Mouse (Mus musculus) myocyte (in vitro differentiated cells): Measurements from ENCODE around the gene Galr3.

Experiments used
- CEBPB ChIP-seq: IDR thresholded peaks from 2 replicates; pipeline ENCODE4 v1.6.1; 2011; ENCODE audit warnings: mild to moderate bottlenecking, moderate library complexity; ENCODE audit not compliant: poor library complexity, insufficient read depth, severe bottlenecking
- E2F4 ChIP-seq: IDR thresholded peaks from one replicate; pipeline ENCODE4 v1.6.1; 2011; ENCODE audit warnings: mild to moderate bottlenecking, control low read depth, moderate library complexity; ENCODE audit not compliant: insufficient read depth
- MAX ChIP-seq: IDR thresholded peaks from one replicate; pipeline ENCODE4 v1.6.1; 2011; ENCODE audit warnings: low read depth, mild to moderate bottlenecking, control low read depth
- MYOD1 ChIP-seq, 3 experiments: IDR thresholded peaks; one replicate each; pipeline ENCODE4 v1.6.1; 2011; ENCODE audit warnings: control low read depth in 2 of 3, low read depth in 2 of 3, mild to moderate bottlenecking in 2 of 3, moderate library complexity in 1 of 3; ENCODE audit not compliant: insufficient read length in 2 of 3, control insufficient read depth in 1 of 3
- MYOG ChIP-seq, 3 experiments: IDR thresholded peaks; one replicate each; pipeline ENCODE4 v1.6.1; 2011; ENCODE audit warnings: control low read depth in 2 of 3, low read depth in 2 of 3, mild to moderate bottlenecking in 2 of 3; ENCODE audit not compliant: insufficient read length in 2 of 3, control insufficient read depth in 1 of 3, insufficient read depth in 1 of 3
- POLR2A ChIP-seq: IDR thresholded peaks from one replicate; pipeline ENCODE4 v1.6.1; 2011; ENCODE audit warnings: low read depth, mild to moderate bottlenecking, control low read depth, moderate library complexity; ENCODE audit not compliant: insufficient read length
- POLR2AphosphoS2 ChIP-seq: IDR thresholded peaks from one replicate; pipeline ENCODE4 v1.6.1; 2011; ENCODE audit warnings: low read depth, control low read depth; ENCODE audit not compliant: insufficient read length
- REST ChIP-seq: IDR thresholded peaks from one replicate; pipeline ENCODE4 v1.6.1; 2011; ENCODE audit warnings: mild to moderate bottlenecking, control low read depth, moderate library complexity; ENCODE audit not compliant: insufficient read depth, insufficient read length
- SRF ChIP-seq: IDR thresholded peaks from one replicate; pipeline ENCODE4 v1.6.1; 2011; ENCODE audit warnings: low read depth; ENCODE audit not compliant: control insufficient read depth, insufficient read length
- TCF12 ChIP-seq: IDR thresholded peaks from one replicate; pipeline ENCODE4 v1.6.1; 2011; ENCODE audit warnings: mild to moderate bottlenecking, control low read depth; ENCODE audit not compliant: poor library complexity, insufficient read depth, severe bottlenecking
- TCF3 ChIP-seq: IDR thresholded peaks from one replicate; pipeline ENCODE4 v1.6.1; 2011; ENCODE audit warnings: low read depth, control low read depth; ENCODE audit not compliant: insufficient read length

- TF ChIP-seq POLR2A (no peak), TCF12 (no peak), POLR2AphosphoS2 (no peak), REST (no peak), SRF (no peak), MAX (no peak), E2F4 (no peak), CEBPB (no peak), MYOD1 (IDR thresholded peaks at IDR 0.05; ENCODE audit: control insufficient read depth in 1 of 3, insufficient read length in 2 of 3, low read depth in 2 of 3) (no peak), MYOG (IDR thresholded peaks at IDR 0.05; ENCODE audit: control insufficient read depth in 1 of 3, insufficient read depth in 1 of 3, insufficient read length in 2 of 3, low read depth in 2 of 3) (no peak), TCF3 (no peak)
Measured at GRCm38 (mm10) chr15:78992925-78993324, 48.8 kb upstream of the Galr3 start.
